Mouse (Mus musculus): Measurements from ENCODE around the gene Pbrm1. TPM values are rescaled to one million over a fixed set of nuclear protein-coding genes. Genes with fewer than 3 reads are reported as not detected.

Pbrm1 gene
- polyA plus RNA-seq (2021; fragmentation: Nextera tagmentation): 8.6 and 18.1 TPM in 2 replicates
- long read RNA-seq, experiment 1, partial matches to known transcripts: 6 of 14 reads
- long read RNA-seq, experiment 1, other reads (novel, unspliced or antisense): 8 of 14 reads
- long read RNA-seq, experiment 2, partial matches to known transcripts: 25 of 37 reads
- long read RNA-seq, experiment 2, other reads (novel, unspliced or antisense): 12 of 37 reads

DNA sequence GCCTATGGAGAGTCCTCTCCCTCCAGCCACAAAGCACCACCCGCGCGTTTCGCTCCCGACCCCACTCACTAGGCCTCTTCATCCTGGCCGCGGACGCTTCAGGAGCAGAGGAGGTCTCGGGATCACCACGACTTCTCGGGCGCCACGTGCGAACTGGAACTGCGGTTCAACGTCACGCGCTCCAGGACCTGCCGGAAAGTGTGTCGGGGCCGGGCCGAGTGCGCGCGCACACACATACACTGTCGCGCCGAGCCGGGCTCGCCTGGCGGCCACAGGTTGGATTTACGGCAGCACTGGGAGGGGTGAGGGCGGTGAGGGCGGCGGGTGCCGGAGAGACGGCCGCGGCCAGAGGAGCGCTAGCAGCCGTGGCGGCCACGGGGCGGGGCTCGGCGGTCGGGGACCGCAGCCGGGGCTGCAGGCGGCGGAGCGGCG is at the start of gene Pbrm1, which contains the start of gene Gnl3:
TSS of gene Pbrm1 (plus strand) at position 279 of the 432 bp plus-strand sequence.
TSS of gene Gnl3 (minus strand) at position 293 of the 432 bp plus-strand sequence.

GRCm38 (mm10) chr14:31001307-31002205 is 17.4 kb upstream of the Pbrm1 start, which contains the start of the genes Glt8d1 and Spcs1:
TSS of gene Glt8d1 (plus strand) at chr14:31001400.
TSS of gene Spcs1 (minus strand) at chr14:31001672.

GRCm38 (mm10) chr14:31128826-31129219 is 109.9 kb downstream of the Pbrm1 start, which contains the start of gene Smim4:
TSS of gene Smim4 (minus strand) at chr14:31128956.

DNA sequence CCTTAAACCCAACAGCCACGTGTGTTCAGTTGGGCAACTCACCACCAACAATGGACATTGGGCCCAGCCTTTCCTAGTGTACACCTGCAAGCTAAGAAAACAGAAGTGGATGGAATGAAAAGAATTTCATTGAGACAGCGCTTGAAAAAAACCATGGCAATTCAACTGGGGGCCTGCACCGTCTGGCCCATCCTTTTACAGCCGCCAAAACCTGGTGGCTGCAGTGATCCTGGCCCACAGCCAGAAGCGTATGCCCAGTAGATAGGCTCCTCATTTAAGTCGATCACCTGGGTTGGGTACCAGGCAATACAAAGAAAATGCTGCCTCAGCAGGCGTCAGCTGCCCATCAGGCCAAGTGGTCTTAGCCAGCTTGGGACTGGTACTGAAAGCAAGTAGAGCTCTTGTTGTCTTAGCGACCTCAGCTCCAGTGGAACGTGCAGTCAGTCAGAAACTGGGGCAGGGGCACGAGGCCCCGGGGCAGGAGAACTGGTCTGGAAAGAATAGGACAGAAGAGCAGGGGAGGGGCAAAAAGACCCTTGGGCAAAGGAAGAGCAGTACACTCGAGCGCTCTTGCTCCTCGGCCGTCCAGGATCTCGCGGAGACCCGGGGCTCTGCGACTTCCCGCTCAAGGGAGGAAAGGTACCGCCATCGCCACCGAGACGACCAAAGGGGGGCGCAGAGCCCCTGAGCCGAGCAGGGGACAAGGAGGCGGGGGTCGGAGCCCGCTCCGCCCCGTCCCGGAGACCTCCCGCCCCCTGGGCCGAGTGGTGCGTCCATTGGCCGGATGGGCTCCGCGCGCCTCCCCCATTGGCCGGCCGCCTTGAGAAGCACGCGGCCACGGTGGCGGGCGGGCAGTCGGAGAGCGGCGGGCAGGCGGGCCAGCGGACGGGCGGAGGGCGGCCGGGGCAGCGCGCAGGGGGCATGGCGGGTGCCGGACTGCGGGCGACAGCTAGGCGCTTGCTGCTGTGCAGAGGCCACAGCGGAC is 111.6 kb downstream of the Pbrm1 start, which contains the start of gene Nt5dc2:
TSS of gene Nt5dc2 (plus strand) at position 818 of the 985 bp plus-strand sequence.

DNA sequence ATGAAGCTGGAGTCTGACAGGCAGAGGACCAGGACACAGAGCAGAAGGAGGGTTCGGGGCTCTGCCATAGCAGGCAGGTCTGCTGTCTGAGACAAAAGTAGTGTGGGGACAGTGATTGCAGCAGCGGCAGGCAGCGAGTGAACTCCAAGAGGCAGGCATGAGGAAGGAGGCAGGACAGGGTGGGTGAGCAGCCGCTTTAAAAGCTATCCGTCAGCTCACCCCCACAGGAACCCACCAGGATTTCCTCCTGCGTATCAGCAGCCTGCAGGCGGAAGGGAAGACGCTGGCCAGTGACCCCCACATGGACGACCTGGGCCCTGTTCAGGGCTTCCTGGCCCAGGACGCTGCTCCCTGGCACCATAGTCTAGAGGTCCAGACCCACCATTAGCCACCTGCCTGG is 149.5 kb downstream of the Pbrm1 start, which contains the start of gene Stab1:
TSS of gene Stab1 (minus strand) at position 217 of the 400 bp plus-strand sequence.

Other genes starting within 250 kb of the Pbrm1 start
- gene Tmem110, start 193.5 kb upstream of the Pbrm1 start, polyA plus RNA-seq (2021; fragmentation: Nextera tagmentation): 3.0 and 12.7 TPM in 2 replicates
- 1.7 and 2.2 TPM in 2 replicates for gene Mustn1, start 139.9 kb upstream of the Pbrm1 start, polyA plus RNA-seq (2021; fragmentation: Nextera tagmentation)
- gene Itih4, start 132.7 kb upstream of the Pbrm1 start, polyA plus RNA-seq (2021; fragmentation: Nextera tagmentation): not detected in 2 replicates
- gene Itih3, start 95.4 kb upstream of the Pbrm1 start, polyA plus RNA-seq (2021; fragmentation: Nextera tagmentation): 10.8 and 23.2 TPM in 2 replicates
- gene Itih1, start 75.8 kb upstream of the Pbrm1 start, polyA plus RNA-seq (2021; fragmentation: Nextera tagmentation): not detected in 2 replicates
- 6.7 and 7.2 TPM in 2 replicates for gene Nek4, start 67.8 kb upstream of the Pbrm1 start, polyA plus RNA-seq (2021; fragmentation: Nextera tagmentation)
- 16.3 and 21.3 TPM in 2 replicates for gene Glt8d1, start 17.7 kb upstream of the Pbrm1 start, polyA plus RNA-seq (2021; fragmentation: Nextera tagmentation)
- 514 and 571 TPM in 2 replicates for gene Spcs1, start 17.5 kb upstream of the Pbrm1 start, polyA plus RNA-seq (2021; fragmentation: Nextera tagmentation)
- gene Gnl3, start within 50 bp of the Pbrm1 start, polyA plus RNA-seq (2021; fragmentation: Nextera tagmentation): 13.2 and 15.2 TPM in 2 replicates
- gene Smim4, start 109.8 kb downstream of the Pbrm1 start, polyA plus RNA-seq (2021; fragmentation: Nextera tagmentation): 129 and 147 TPM in 2 replicates
- gene Nt5dc2, start 111.9 kb downstream of the Pbrm1 start, polyA plus RNA-seq (2021; fragmentation: Nextera tagmentation): 5.2 and 7.7 TPM in 2 replicates
- 7.3 and 8.7 TPM in 2 replicates for gene Stab1, start 149.5 kb downstream of the Pbrm1 start, polyA plus RNA-seq (2021; fragmentation: Nextera tagmentation)
- gene Tnnc1, start 189.2 kb downstream of the Pbrm1 start, polyA plus RNA-seq (2021; fragmentation: Nextera tagmentation): 65.8 and 69.3 TPM in 2 replicates
- 114 and 135 TPM in 2 replicates for gene Nisch, start 197.8 kb downstream of the Pbrm1 start, polyA plus RNA-seq (2021; fragmentation: Nextera tagmentation)
- 0.05 and 0.06 TPM in 2 replicates for gene Sema3g, start 198.7 kb downstream of the Pbrm1 start, polyA plus RNA-seq (2021; fragmentation: Nextera tagmentation)
- 3.6 and 3.7 TPM in 2 replicates for gene Phf7, start 232.2 kb downstream of the Pbrm1 start, polyA plus RNA-seq (2021; fragmentation: Nextera tagmentation)
- 78.3 and 83.8 TPM in 2 replicates for gene Bap1, start 232.3 kb downstream of the Pbrm1 start, polyA plus RNA-seq (2021; fragmentation: Nextera tagmentation)